Mouse (Mus musculus) liver, adult 2 months (tissue): ENCODE results near the gene B3gnt2. TPM values are rescaled to one million over a fixed set of nuclear protein-coding genes. Genes with fewer than 3 reads are reported as not detected.

Experiments
- DNase-seq: peaks from one replicate; pipeline ENCODE4 v3.0.0-alpha.2; 2011; ENCODE audit warnings: low read depth, low spot score; ENCODE audit errors: extremely low read depth
- H3K27ac ChIP-seq: fragments of 200-500 bp; replicated peaks from 2 replicates; pipeline ENCODE4 v1.5.1; 2012; ENCODE audit warnings: low read depth, mild to moderate bottlenecking, control low read depth, inconsistent platforms, low read length; ENCODE audit not compliant: insufficient read depth
- H3K27me3 ChIP-seq: fragments of 200-500 bp; 2 replicates; pipeline ENCODE4 v1.6.1; 2012; ENCODE audit warnings: mild to moderate bottlenecking, moderate library complexity, low read length, inconsistent platforms; ENCODE audit not compliant: control insufficient read depth, insufficient read depth
- H3K36me3 ChIP-seq: fragments of 200-500 bp; 2 replicates; pipeline ENCODE4 v1.6.1; 2012; ENCODE audit warnings: low read length, inconsistent platforms; ENCODE audit not compliant: control insufficient read depth, insufficient read depth
- H3K4me1 ChIP-seq: fragments of 200-500 bp; 2 replicates; pipeline ENCODE4 v1.6.1; 2011; ENCODE audit warnings: low read length; ENCODE audit not compliant: control insufficient read depth, insufficient read depth
- H3K4me3 ChIP-seq: fragments of 200-500 bp; 2 replicates; pipeline ENCODE4 v1.5.1; 2011; ENCODE audit warnings: low read depth, mild to moderate bottlenecking, control low read depth, low read length, moderate library complexity; ENCODE audit not compliant: insufficient read depth
- H3K79me2 ChIP-seq: fragments of 200-500 bp; 2 replicates; pipeline ENCODE4 v1.6.1; 2012; ENCODE audit warnings: inconsistent platforms, mild to moderate bottlenecking, low read length, moderate library complexity; ENCODE audit not compliant: control insufficient read depth, insufficient read depth
- H3K9ac ChIP-seq: fragments of 200-500 bp; 2 replicates; pipeline ENCODE4 v1.6.1; 2012; ENCODE audit warnings: low read depth, mild to moderate bottlenecking, control low read depth, inconsistent platforms, low read length
- CTCF ChIP-seq: fragments of 200-500 bp; IDR thresholded peaks from 2 replicates; pipeline ENCODE4 v1.5.1; 2011; ENCODE audit warnings: low read depth, low read length, control low read depth
- POLR2A ChIP-seq: fragments of 200-500 bp; IDR thresholded peaks from 2 replicates; pipeline ENCODE4 v1.6.1; 2011; ENCODE audit warnings: low read length, control low read depth; ENCODE audit not compliant: insufficient read depth; ENCODE audit errors: extremely low read depth
- WGBS: fragments of 180-500 bp; shearing (Covaris S2); methylation state at CpG from one replicate; pipeline ENCODE4 v1.1.7; 2018; 5-methylcytosine and 5-hydroxymethylcytosine counted together
- polyA plus RNA-seq: library from polyadenylated mRNA; depleted of rRNA; stranded (reverse); fragments of >200 nt; gene quantifications from 2 replicates; pipeline ENCODE4 v1.2.3, GENCODE M21; 2012
- total RNA-seq: library from RNA; depleted of rRNA; stranded (reverse); fragments of >200 nt; gene quantifications from 2 replicates; pipeline ENCODE4 v1.2.3, GENCODE M21; 2014

B3gnt2 gene
- total and polyA plus RNA-seq, 2 experiments = 6.2 to 8.1 TPM

DNA sequence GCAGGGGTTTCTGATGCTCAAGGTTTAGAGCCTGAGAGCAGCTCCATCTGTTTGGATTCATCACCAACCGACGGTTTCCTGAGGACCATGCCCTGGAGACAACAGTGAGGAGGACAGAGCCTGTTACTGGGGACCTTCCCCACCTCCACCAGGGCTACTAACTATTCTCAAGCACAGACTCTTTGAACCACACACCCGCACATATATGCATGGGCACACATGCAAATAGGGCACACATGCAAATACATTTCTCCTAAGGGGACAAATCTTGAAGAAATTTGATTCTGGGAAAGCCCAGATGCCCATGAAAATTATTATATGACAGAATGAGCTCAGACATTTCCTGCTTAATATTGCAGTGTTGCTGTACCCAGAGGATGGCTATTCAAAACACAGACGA lies 95.3 kb downstream of the B3gnt2 start:
- H3K4me3 ChIP-seq = no peak overlapping the region
- no peak for DNase-seq
- H3K79me2 ChIP-seq = no peaks in the 10 kb centered on the region
- H3K27ac ChIP-seq = no peak overlapping the region
- H3K27me3 ChIP-seq = no peaks in the 10 kb centered on the region
- TF ChIP-seq CTCF = no peak
- TF ChIP-seq POLR2A = no peak
- 92% methylated on average over 4 of the region's 4 CpGs for WGBS
- no peaks in the 10 kb centered on the region for H3K36me3 ChIP-seq
- no peaks in the 10 kb centered on the region for H3K4me1 ChIP-seq
- H3K9ac ChIP-seq = no peak overlapping the region

DNA sequence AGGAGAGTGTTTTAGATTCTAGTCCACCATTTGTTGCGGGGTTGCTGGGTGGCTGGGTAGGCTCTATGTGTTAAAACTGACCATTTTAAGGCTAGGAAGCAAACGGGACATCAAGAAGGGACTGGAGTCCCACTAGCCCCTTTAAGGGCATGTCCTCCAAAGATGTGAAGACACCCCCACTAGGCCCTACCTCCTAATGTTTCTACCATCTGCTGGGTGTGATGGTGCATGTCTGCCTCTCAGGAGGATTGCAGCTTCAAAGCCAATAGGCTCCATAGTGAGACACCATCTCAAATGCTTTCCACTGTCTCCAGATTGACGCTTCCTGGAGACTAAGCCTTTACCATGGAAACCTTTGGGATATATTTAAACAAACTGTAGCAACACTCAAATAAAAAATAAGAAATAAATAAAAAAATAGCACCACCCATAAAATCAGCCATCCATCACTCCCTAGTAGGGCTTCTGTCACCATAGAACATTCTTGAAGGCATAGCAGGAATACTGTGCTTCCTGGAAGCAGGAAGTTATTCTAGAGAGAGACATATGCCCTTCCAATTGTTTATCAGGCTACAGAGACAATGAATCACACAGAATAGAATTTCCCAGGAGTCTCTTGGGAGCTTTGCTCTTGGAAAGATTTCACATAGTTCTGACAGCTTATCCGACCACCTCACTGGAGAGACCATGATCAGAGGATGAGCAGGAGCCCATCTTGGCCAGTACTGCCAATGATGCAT lies 97.0 kb downstream of the B3gnt2 start:
- WGBS = 87% methylated on average over 4 of the region's 4 CpGs
- H3K27ac ChIP-seq = no peak overlapping the region
- H3K9ac ChIP-seq = no peak overlapping the region
- no peak for DNase-seq
- no peak for TF ChIP-seq POLR2A
- TF ChIP-seq CTCF = no peak
- no peaks in the 10 kb centered on the region for H3K4me1 ChIP-seq
- no peaks in the 10 kb centered on the region; the same call in 1 of the 2 replicates for H3K27me3 ChIP-seq
- H3K4me3 ChIP-seq = no peak overlapping the region
- H3K79me2 ChIP-seq = no peaks in the 10 kb centered on the region
- no peaks in the 10 kb centered on the region for H3K36me3 ChIP-seq

DNA sequence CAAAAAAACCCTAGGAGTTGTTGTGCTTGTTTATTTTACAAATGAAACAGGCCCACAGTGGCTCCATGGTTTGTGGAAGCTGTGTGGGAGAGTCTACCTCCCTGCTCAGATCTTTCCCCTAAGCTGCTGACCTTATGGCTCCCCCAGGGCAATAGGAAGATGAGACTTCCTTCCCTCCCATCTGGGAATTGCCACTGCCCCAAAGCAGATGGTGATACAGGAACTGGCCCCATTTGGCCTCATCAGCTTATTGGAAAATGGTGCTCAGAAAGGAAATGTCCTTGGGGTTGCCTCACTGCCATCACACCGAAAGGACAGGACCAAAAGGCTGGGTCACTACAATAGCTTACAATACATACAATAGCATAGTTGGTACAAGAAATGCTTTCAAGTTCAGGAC lies 97.7 kb downstream of the B3gnt2 start:
- H3K4me1 ChIP-seq = no peaks in the 10 kb centered on the region
- no peak overlapping the region for H3K9ac ChIP-seq
- DNase-seq = no peak
- no peak overlapping the region for H3K27ac ChIP-seq
- no peak overlapping the region for H3K4me3 ChIP-seq
- no peaks in the 10 kb centered on the region for H3K36me3 ChIP-seq
- no peaks in the 10 kb centered on the region; the same call in 1 of the 2 replicates for H3K27me3 ChIP-seq
- no peak for TF ChIP-seq POLR2A
- no peak for TF ChIP-seq CTCF
- H3K79me2 ChIP-seq = no peaks in the 10 kb centered on the region
- 83% methylated on average over 1 of the region's 1 CpGs for WGBS

DNA sequence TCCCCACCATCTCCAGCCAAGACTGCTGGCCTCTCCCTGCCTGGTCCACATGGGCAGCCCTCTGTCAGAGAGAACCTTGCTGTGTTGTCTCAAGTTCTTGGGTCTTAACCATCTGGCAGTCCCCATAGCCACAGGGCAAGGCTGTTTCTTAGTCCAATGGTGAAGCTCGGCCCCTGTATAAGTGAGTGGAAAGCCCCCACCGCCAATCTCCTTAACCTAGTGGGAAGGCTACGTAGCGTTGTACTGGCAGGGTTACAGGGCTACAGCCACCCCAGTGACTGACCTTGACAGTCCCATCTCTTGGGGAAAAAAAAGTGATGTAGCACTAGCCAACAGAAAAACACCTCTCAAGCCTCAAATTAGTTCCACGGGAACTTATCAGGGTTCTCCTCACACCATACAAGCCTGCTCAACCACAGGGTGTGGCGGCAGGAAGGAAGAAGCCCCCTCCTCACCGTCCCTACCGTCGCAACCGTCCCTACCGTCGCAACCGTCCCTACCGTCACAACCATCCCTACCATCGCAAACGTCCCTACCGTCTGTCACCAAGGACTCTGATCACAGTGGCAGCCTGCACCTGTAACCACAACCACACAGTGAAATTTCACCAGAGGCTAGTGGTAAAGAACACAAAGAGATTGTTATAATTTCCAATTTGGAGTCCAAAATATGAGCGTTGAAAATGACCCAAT lies 98.4 kb downstream of the B3gnt2 start:
- Histone ChIP-seq H3K27me3 (no peaks in the 10 kb centered on the region; the same call in 1 of the 2 replicates), H3K4me3 (no peak overlapping the region), H3K4me1 (no peaks in the 10 kb centered on the region), H3K9ac (no peak overlapping the region), H3K36me3 (no peaks in the 10 kb centered on the region), H3K79me2 (no peaks in the 10 kb centered on the region), H3K27ac (no peak overlapping the region)
- DNase-seq = no peak
- TF ChIP-seq POLR2A = no peak
- TF ChIP-seq CTCF = no peak
- WGBS = 87% methylated on average over 18 of the region's 18 CpGs

DNA sequence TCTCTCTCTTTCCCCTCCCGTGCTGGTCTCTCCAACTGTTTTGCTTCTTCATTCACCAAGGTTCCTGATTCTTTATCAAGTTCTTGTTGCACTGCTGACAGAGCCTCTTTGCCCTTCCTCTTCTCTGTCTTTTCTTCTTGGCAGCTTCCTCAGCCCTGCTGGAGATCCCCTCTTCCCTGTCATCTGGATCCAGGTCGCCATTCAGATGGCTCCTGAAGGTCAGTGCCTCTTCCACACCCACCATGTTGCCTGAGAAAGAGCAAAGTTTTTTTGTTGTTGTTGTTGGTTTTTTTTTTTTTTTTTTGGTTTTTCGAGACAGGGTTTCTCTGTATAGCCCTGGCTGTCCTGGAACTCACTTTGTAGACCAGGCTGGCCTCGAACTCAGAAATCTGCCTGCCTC lies 101.0 kb downstream of the B3gnt2 start:
- no peak overlapping the region for H3K4me3 ChIP-seq
- peaks cover 3% of the 10 kb centered on the region; the same call in 1 of the 2 replicates for H3K4me1 ChIP-seq
- TF ChIP-seq POLR2A (no peak), CTCF (no peak)
- no peak for DNase-seq
- H3K79me2 ChIP-seq = no peaks in the 10 kb centered on the region
- 85% methylated on average over 4 of the region's 4 CpGs for WGBS
- no peaks in the 10 kb centered on the region for H3K36me3 ChIP-seq
- H3K27ac ChIP-seq = no peak overlapping the region
- no peaks in the 10 kb centered on the region; the same call in 1 of the 2 replicates for H3K27me3 ChIP-seq
- no peak overlapping the region for H3K9ac ChIP-seq
